Mouse (Mus musculus): ENCODE results near the gene Col4a1. TPM values are rescaled to one million over a fixed set of nuclear protein-coding genes. Genes with fewer than 3 reads are reported as not detected.

Gene Col4a1
- 261 and 385 TPM in 2 replicates for polyA plus RNA-seq (2012; rRNA removed)

GRCm38 (mm10) chr8:11312349-11313175 is at the start of gene Col4a1, which contains the start of gene Col4a2:
Gene Col4a1 (minus strand): TSS chr8:11312826.
Gene Col4a2 (plus strand): TSS chr8:11312805.
- peak; percentile 73 for DNase-seq (ENCODE audit: low spot score)

- no peak for DNase-seq (ENCODE audit: low spot score)
These were observed 49.1 kb upstream of the Col4a1 start for GRCm38 (mm10) chr8:11361546-11362277.

- DNase-seq (ENCODE audit: low spot score), result no peak
These were observed 47.2 kb upstream of the Col4a1 start for GRCm38 (mm10) chr8:11359846-11360245.

- no peak for DNase-seq (ENCODE audit: low spot score)
These were observed 45.4 kb upstream of the Col4a1 start for GRCm38 (mm10) chr8:11357921-11358436.

GRCm38 (mm10) chr8:11356776-11357175 is 44.1 kb upstream of the Col4a1 start:
- no peak for DNase-seq (ENCODE audit: low spot score)

DNA sequence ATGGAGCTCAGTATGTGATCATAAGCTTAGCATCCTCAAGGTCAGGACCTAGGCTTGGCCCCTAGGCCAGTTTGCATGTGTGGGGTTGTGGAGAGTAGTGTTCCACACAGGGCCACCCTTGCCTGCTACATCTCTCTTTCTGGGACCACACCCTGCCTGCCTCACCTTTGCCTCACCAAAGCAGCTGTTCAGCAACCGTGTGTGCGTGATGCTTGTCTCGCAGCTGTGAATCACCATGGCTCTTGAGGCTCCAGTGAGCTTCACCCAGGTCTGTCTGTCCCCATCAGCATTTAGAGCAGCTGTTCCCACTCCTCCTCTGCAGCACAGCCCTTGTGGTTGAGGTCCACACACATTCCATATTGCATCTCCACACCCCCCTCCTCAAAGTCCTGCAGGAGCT is 43.3 kb upstream of the Col4a1 start:
- no peak for DNase-seq (ENCODE audit: low spot score)

DNA sequence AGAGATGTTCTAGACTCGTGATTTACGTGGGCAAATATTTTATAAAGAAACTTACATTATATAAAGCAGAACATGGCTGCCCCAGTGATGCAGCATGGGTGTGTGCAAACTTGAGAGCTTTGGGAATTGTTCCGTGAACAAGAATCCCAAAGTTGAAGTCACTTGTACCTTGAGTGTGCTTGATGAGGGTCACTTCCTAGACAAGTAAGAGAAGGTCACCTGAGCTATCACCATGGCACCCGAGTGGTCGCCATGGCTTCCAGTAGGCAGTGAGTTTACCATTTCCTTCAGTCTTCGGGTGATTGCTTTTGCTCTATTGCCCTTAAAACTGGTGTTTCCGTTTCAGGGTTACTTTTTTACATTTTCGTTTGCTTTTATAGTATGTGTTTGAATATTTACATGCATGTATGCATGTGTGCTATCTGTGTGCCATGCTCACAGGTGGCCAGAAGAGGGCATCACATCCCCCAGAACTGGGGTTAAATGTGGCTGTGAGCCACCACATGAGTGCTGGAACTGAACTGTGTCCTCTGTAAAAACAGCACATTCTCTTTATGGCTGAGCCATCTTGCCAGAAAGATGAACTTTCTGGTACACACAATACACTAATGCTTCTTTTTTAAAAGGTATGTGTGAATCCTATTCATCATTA is 42.3 kb upstream of the Col4a1 start:
- no peak for DNase-seq (ENCODE audit: low spot score)

- no peak for DNase-seq (ENCODE audit: low spot score)
These were observed 39.9 kb upstream of the Col4a1 start for GRCm38 (mm10) chr8:11352514-11352913.

DNA sequence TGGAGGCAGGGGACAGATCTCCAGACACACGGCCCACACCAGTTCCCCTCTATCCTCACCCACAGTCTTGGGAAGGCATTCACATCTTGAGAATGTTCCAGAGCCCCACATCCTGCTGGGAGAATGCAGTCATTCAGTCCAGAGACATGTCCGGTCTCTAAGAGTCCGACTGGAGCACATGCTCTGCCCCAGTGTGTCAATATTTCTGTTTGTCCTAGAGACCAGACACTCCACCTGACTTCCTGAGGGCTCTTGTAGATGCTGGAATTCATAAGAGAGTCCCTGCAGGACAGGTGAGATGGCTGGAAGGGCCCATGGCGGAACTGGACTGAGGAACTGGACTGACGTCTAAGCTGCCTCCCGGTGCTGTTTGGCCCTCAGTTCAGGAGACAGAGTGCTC is 38.7 kb upstream of the Col4a1 start:
- no peak for DNase-seq (ENCODE audit: low spot score)

DNA sequence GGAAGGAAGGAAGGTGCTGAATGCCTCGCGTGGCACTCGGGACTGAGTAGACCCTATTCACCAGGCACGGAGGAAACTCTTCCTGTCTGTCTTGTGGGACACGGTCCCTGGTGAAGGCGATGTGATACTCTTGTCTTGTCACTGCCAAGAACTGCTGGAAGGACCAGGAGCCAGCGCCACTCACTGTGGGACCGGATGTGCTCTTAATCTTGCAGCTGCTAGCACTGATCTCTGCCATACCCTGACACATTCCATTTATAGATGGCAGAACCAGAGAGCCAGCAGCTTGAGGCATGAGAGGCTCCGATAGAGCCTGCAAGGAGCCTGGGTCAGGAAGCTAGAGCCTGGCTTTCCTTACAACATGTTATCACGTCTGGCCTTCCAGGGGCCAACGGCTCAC is 36.0 kb upstream of the Col4a1 start:
- no peak for DNase-seq (ENCODE audit: low spot score)

GRCm38 (mm10) chr8:11347699-11348098 is 35.1 kb upstream of the Col4a1 start:
- no peak for DNase-seq (ENCODE audit: low spot score)

DNA sequence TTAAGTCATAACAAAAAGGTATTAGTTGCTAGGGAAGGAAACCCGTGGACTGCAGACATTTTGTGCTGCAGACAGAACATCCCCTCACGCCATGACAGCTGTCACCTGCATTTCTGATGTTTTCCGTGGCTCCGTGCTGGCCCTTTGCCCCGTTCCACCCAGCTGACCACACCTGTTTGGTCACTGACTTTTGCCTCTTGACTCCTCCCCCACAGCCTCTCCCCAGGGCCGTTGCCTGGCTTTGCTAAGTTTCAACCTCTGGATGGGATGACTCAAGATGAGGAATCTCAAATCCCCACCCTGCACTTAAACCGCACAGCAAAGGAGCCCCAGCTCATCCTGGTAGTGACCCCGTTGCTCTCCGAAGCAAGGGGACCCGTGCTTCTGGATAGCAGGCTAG is 33.6 kb upstream of the Col4a1 start:
- no peak for DNase-seq (ENCODE audit: low spot score)

DNA sequence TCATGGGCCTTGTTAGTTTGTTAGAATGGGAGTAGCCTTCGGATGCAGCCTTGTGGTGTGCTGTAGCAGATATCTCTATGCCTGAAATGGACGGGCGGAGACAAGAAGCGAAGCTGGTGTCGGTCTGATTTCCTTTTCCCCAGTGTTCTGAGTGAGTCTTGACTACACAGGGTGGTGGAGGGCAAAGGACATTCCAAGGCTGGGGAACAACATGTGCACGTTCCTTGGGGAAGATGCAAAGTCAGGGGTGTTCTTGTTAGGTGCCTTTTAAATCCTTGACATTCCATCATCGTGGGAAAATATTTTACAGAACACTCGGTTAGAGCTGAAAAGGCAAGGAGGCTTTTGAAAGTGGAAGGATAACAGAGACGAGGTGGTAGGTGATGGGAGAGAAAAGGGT is 31.8 kb upstream of the Col4a1 start:
- DNase-seq (ENCODE audit: low spot score), result no peak

- no peak for DNase-seq (ENCODE audit: low spot score)
These were observed 28.5 kb upstream of the Col4a1 start for GRCm38 (mm10) chr8:11341111-11341566.

GRCm38 (mm10) chr8:11340310-11341110 is 27.9 kb upstream of the Col4a1 start:
- no peak for DNase-seq (ENCODE audit: low spot score)

GRCm38 (mm10) chr8:11338507-11338906 is 25.9 kb upstream of the Col4a1 start:
- no peak for DNase-seq (ENCODE audit: low spot score)

DNA sequence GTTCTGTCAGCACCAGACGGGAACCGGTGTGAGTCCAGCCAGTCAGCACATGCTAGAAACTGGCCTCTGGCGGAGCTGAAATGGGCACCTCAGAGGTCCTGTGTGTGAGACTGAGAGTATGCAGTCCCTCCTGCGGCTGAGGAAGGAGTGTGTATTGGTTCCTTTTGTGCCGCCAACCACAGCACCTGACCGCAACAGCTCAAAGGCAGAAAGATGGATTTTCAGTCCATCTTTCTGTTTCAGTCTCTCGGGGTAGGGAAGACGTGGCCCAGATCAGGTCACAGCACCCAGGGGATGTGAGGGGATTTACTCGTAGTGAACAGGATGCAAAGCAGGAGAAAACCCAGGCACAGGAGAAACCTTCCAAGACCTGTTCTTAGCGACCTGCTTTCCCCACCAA is 25.0 kb upstream of the Col4a1 start:
- no peak for DNase-seq (ENCODE audit: low spot score)

DNA sequence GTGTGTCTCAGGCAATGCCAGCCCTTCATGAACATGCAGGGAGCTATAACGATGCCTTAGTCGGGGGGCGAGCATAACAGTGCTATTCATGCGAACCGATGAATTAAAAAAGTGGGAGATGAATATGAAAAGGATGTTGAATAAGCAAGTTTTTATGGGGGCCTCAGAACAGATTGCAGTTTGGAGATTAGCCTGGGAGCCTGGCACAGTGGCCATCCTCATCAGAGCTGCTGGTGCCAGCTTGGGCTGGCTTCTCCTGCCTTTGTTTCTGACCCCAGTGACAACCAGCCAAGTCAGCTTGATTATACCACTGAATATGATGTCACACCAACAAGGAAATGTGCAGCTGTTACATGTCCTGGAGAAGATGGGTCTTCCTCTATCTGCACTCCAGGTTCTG is 23.7 kb upstream of the Col4a1 start:
- DNase-seq (ENCODE audit: low spot score), result no peak

GRCm38 (mm10) chr8:11335238-11335637 is 22.6 kb upstream of the Col4a1 start:
- no peak for DNase-seq (ENCODE audit: low spot score)

- DNase-seq (ENCODE audit: low spot score), result no peak
These were observed 21.9 kb upstream of the Col4a1 start for GRCm38 (mm10) chr8:11334493-11334892.

DNA sequence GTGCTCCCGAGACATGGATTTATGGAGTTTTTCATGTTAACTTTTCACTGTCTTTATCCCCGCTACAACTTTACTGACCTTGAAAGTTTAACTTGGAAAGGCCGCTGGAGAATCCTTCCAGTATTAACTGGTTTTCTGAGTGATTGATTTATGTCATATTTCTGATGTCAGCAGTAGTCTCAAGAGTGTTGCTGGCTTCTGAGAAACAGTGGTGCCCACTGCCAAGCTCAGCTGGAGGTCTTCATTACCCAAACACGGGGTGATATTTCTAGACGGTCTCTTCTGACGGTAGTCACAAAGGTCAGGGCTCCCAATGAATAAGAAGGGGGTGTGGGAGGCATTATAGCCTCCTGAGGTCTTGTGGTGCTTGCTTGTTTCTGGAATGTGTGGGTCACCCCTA is 21.1 kb upstream of the Col4a1 start:
- DNase-seq (ENCODE audit: low spot score), result no peak
